Mouse (Mus musculus): ENCODE measurements around the gene Dync1i2. TPM values are rescaled to one million over a fixed set of nuclear protein-coding genes. Genes with fewer than 3 reads are reported as not detected.

Gene Dync1i2
- total and polyA plus RNA-seq, 3 experiments, result 12.0 to 134 (median 131) TPM

DNA sequence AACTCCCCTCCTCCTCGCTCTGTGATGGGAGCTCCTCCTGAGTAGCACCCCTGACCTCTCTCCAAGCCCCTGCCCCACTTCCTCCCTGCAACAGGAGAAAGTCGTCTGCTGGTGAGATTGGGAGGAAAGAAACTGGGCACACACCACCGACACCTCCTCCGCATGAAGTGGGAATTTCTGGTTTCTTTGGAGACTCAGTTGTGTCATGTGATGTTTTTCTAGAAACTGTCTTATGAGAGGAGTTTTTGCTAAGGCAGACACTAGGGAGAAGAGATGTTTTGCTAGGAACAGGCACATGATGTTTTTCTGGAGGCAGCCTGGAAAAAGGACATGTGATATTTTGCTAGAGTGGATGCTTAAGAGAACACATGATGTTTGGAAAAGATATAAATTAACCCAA, 11.0 kb upstream of the Dync1i2 start:
- H3K27me3 ChIP-seq (ENCODE audit: insufficient read depth, low read length), result peaks cover 41% of the 10 kb centered on the region
- no peak for ATAC-seq (ENCODE audit: extremely low read depth, insufficient number of reproducible peaks, low FRiP score, poor library complexity, severe bottlenecking)
- no peaks in the 10 kb centered on the region for H3K4me1 ChIP-seq (ENCODE audit: insufficient read depth, low read depth, low read length)
- no peak for DNase-seq (ENCODE audit: low spot score)
- H3K9me3 ChIP-seq (replicated peaks), result no peaks in the 10 kb centered on the region
- TF ChIP-seq TAL1 (conservative IDR thresholded peaks at IDR 0.05; ENCODE audit: low read depth, low read length) (no peak), CTCF (IDR thresholded peaks at IDR 0.05; ENCODE audit: low read depth, low read length) (no peak), GATA1 (IDR thresholded peaks at IDR 0.05; ENCODE audit: borderline replicate concordance, low read length) (no peak), GATA2 (IDR thresholded peaks at IDR 0.05; ENCODE audit: borderline replicate concordance, low read depth, low read length) (no peak), POLR2AphosphoS5 (IDR thresholded peaks at IDR 0.05; ENCODE audit: insufficient replicate concordance, low read depth, low read length) (no peak)
- no peak overlapping the region for H3K4me3 ChIP-seq (ENCODE audit: low read depth, low read length)
- no peaks in the 10 kb centered on the region for H3K36me3 ChIP-seq (replicated peaks)

DNA sequence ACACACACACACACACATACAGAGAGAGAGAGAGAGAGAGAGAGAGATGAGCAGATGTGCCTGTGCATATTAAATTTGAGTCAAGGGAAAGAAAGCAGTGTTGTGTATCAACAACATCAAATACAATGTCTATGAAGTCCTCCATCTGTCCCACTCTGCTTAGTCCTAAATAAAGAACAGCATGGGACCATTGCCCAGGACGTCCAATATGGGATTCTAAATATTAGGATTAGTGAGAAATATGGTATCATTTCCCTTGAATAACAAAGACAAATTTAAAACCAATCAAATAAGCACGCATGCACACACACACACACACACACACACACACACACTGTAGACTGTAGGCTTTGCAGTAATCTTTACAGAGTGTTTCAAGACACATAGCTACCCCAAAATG, 9.6 kb upstream of the Dync1i2 start:
- DNase-seq (ENCODE audit: low spot score), result no peak
- H3K9me3 ChIP-seq (replicated peaks), result no peaks in the 10 kb centered on the region
- no peak for ATAC-seq (ENCODE audit: extremely low read depth, insufficient number of reproducible peaks, low FRiP score, poor library complexity, severe bottlenecking)
- H3K4me1 ChIP-seq (ENCODE audit: insufficient read depth, low read depth, low read length), result no peaks in the 10 kb centered on the region
- H3K36me3 ChIP-seq (replicated peaks), result no peaks in the 10 kb centered on the region
- H3K27me3 ChIP-seq (ENCODE audit: insufficient read depth, low read length), result peaks cover 43% of the 10 kb centered on the region
- TF ChIP-seq GATA2 (IDR thresholded peaks at IDR 0.05; ENCODE audit: borderline replicate concordance, low read depth, low read length) (no peak), TAL1 (conservative IDR thresholded peaks at IDR 0.05; ENCODE audit: low read depth, low read length) (no peak), POLR2AphosphoS5 (IDR thresholded peaks at IDR 0.05; ENCODE audit: insufficient replicate concordance, low read depth, low read length) (no peak), CTCF (IDR thresholded peaks at IDR 0.05; ENCODE audit: low read depth, low read length) (no peak), GATA1 (IDR thresholded peaks at IDR 0.05; ENCODE audit: borderline replicate concordance, low read length) (no peak)
- H3K4me3 ChIP-seq (ENCODE audit: low read depth, low read length), result no peak overlapping the region

DNA sequence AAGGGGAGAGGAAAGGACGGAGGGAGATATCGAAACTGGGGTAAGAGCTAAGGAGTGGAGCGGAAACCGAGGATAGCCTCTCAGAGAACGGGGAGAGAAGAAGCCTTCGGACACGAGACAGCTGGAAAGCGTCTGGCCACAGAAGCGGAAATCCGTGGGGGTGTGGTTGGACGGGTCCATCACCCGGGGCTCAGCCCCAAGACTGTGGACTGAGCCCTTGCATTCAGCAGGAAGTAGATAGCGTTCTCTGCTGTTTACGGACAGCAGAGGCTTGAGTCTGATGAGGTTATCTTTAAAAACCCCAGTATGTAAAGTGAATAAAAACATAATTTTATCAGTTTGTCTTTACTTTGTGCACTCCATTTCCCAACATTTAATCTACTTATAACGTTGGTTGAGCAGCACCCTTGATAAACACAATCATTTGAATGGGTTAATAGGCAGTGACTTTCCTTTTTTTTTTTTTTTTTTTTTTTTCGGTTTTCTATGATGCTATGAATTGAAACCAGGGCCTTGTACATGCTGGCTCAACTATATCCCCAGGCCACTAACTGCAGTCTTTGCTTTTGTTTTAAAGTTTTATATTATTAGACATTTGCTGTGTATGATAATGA, 7.6 kb upstream of the Dync1i2 start:
- Histone ChIP-seq H3K4me3 (ENCODE audit: low read depth, low read length) (no peak overlapping the region), H3K9me3 (replicated peaks) (no peaks in the 10 kb centered on the region), H3K36me3 (replicated peaks) (no peaks in the 10 kb centered on the region), H3K27me3 (ENCODE audit: insufficient read depth, low read length) (peaks cover 31% of the 10 kb centered on the region), H3K4me1 (ENCODE audit: insufficient read depth, low read depth, low read length) (peaks cover 1% of the 10 kb centered on the region; the same call in 1 of the 2 replicates)
- no peak for DNase-seq (ENCODE audit: low spot score)
- ATAC-seq (ENCODE audit: extremely low read depth, insufficient number of reproducible peaks, low FRiP score, poor library complexity, severe bottlenecking), result no peak
- TF ChIP-seq CTCF (IDR thresholded peaks at IDR 0.05; ENCODE audit: low read depth, low read length) (no peak), GATA1 (IDR thresholded peaks at IDR 0.05; ENCODE audit: borderline replicate concordance, low read length) (no peak), GATA2 (IDR thresholded peaks at IDR 0.05; ENCODE audit: borderline replicate concordance, low read depth, low read length) (no peak)

DNA sequence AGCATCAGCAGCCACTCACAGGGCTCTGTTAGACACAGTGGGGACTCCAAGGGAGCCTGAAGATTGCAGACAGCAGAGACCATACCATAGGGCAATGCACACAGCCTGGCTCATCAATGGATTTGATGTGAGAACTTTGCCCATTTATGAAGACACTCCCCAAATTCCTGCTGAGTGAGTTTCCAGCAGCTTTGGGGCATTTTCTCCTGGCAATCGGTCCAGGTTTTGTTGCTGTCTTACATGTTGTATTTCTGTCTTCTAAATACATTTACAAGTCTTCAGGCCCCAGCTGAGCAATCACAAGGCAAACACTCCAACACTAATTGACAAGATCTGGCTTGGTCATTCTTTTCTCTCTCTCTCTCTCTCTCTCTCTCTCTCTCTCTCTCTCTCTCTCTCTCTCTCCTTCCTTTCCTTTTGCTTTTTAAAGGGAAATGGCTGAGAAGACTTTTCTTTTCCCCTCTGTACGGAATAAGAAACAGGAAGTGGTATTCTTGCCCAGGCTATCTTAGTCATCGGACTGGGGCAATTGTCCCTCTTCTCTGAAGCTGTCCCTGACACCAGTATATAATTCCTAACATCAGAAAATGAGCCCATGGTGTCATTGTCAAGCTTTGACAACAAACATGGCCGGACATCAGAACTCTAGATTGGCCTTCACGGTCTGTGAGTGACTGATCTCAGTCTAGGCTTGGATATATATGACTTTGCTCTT, 2.3 kb upstream of the Dync1i2 start:
- TF ChIP-seq CTCF (IDR thresholded peaks at IDR 0.05; ENCODE audit: low read depth, low read length) (no peak), GATA2 (IDR thresholded peaks at IDR 0.05; ENCODE audit: borderline replicate concordance, low read depth, low read length) (no peak), POLR2AphosphoS5 (IDR thresholded peaks at IDR 0.05; ENCODE audit: insufficient replicate concordance, low read depth, low read length) (no peak), TAL1 (conservative IDR thresholded peaks at IDR 0.05; ENCODE audit: low read depth, low read length) (no peak), GATA1 (IDR thresholded peaks at IDR 0.05; ENCODE audit: borderline replicate concordance, low read length) (no peak)
- ATAC-seq (ENCODE audit: extremely low read depth, insufficient number of reproducible peaks, low FRiP score, poor library complexity, severe bottlenecking) (no peak), DNase-seq (ENCODE audit: low spot score) (no peak)
- Histone ChIP-seq H3K4me1 (ENCODE audit: insufficient read depth, low read depth, low read length) (peaks cover 9% of the 10 kb centered on the region), H3K27me3 (ENCODE audit: insufficient read depth, low read length) (peaks cover 11% of the 10 kb centered on the region), H3K4me3 (ENCODE audit: low read depth, low read length) (no peak overlapping the region), H3K9me3 (replicated peaks) (no peaks in the 10 kb centered on the region), H3K36me3 (replicated peaks) (peaks cover 6% of the 10 kb centered on the region)

DNA sequence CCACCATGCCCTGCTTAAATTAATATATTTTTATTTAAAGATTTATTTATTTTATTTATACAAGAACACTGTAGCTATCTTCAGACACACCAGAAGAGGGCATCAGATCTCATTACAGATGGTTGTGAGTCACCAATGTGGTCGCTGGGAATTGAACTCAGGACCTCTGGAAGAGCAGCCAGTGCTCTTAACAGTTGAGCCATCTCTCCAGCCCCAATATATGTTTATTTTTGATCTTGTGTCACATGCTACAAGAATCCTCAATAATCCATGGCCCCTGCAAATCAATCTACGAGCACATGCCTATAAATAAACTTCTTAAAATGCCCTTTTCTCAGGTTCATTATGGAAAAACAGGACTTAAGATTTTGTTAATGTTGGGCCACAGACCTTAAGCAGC, 410 bp upstream of the Dync1i2 start:
- no peaks in the 10 kb centered on the region for H3K9me3 ChIP-seq (replicated peaks)
- H3K27me3 ChIP-seq (ENCODE audit: insufficient read depth, low read length), result no peaks in the 10 kb centered on the region; the same call in 1 of the 2 replicates
- peaks cover 11% of the 10 kb centered on the region for H3K4me1 ChIP-seq (ENCODE audit: insufficient read depth, low read depth, low read length)
- no peak overlapping the region; the same call in 1 of the 2 replicates for H3K4me3 ChIP-seq (ENCODE audit: low read depth, low read length)
- peaks cover 17% of the 10 kb centered on the region for H3K36me3 ChIP-seq (replicated peaks)
- TF ChIP-seq POLR2AphosphoS5 (IDR thresholded peaks at IDR 0.05; ENCODE audit: insufficient replicate concordance, low read depth, low read length) (no peak), TAL1 (conservative IDR thresholded peaks at IDR 0.05; ENCODE audit: low read depth, low read length) (no peak), GATA2 (IDR thresholded peaks at IDR 0.05; ENCODE audit: borderline replicate concordance, low read depth, low read length) (no peak)
- ATAC-seq (ENCODE audit: extremely low read depth, insufficient number of reproducible peaks, low FRiP score, poor library complexity, severe bottlenecking) (no peak), DNase-seq (ENCODE audit: low spot score) (no peak)

DNA sequence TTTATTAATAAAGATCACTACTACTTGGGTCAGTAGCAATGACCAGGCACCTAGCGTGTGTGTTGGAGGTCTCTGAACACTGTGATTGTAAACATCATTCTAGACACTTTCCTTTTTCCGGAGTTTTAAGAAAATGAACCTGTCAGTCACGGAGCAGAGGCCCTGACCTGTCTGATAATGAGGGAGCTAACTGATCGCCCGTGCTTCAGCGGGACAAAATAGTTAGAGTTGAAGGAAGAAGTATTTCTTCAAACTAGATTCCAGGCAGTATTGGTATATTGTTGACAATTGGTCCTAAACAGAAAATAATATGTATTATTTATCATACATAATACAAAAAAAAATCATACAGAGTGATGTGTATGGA, 837 bp downstream of the Dync1i2 start:
- Histone ChIP-seq H3K36me3 (replicated peaks) (peaks cover 20% of the 10 kb centered on the region), H3K4me3 (ENCODE audit: low read depth, low read length) (peak overlapping the region; percentile 89), H3K9me3 (replicated peaks) (no peaks in the 10 kb centered on the region), H3K4me1 (ENCODE audit: insufficient read depth, low read depth, low read length) (peaks cover 11% of the 10 kb centered on the region), H3K27me3 (ENCODE audit: insufficient read depth, low read length) (no peaks in the 10 kb centered on the region)
- ATAC-seq (ENCODE audit: extremely low read depth, insufficient number of reproducible peaks, low FRiP score, poor library complexity, severe bottlenecking) (no peak), DNase-seq (ENCODE audit: low spot score) (peak; percentile 5)
- TF ChIP-seq CTCF (IDR thresholded peaks at IDR 0.05; ENCODE audit: low read depth, low read length) (no peak), GATA2 (IDR thresholded peaks at IDR 0.05; ENCODE audit: borderline replicate concordance, low read depth, low read length) (no peak), GATA1 (IDR thresholded peaks at IDR 0.05; ENCODE audit: borderline replicate concordance, low read length) (no peak), POLR2AphosphoS5 (IDR thresholded peaks at IDR 0.05; ENCODE audit: insufficient replicate concordance, low read depth, low read length) (no peak), TAL1 (conservative IDR thresholded peaks at IDR 0.05; ENCODE audit: low read depth, low read length) (no peak)
